Mouse (Mus musculus) cerebellum, postnatal 36 days (tissue): Measurements from ENCODE around the gene Tpst1.
"Not testable (repeated sequence)": the region's sequence is repeated elsewhere in the genome, so short reads cannot be mapped to it uniquely, and the experiment has no call there.

Source experiments
- DNase-seq, 2 experiments: peaks; one replicate each; pipeline ENCODE4 v3.0.0; 2021 to 2022; ENCODE audit warnings: mixed read lengths in 2 of 2

Tpst1 gene

GRCm38 (mm10) chr5:130073026-130073425, at the start of gene Tpst1:
Gene Tpst1, plus strand, starts transcription at chr5:130073326.
- DNase-seq, result no peak

GRCm38 (mm10) chr5:130023767-130024539, 49.2 kb upstream of the Tpst1 start:
- peak; percentile 66 to 78 for DNase-seq

- no peak for DNase-seq
Observed at GRCm38 (mm10) chr5:130027134-130027533, 46.0 kb upstream of the Tpst1 start.

GRCm38 (mm10) chr5:130027696-130028095, 45.4 kb upstream of the Tpst1 start:
- no peak for DNase-seq

- peak; percentile 94 to 95 for DNase-seq
Observed at GRCm38 (mm10) chr5:130029142-130029897, 43.8 kb upstream of the Tpst1 start, which contains the start of the genes Asl and Crcp. Gene Asl, minus strand, starts transcription at chr5:130029247. Gene Crcp, plus strand, starts transcription at chr5:130029290.

- DNase-seq, result no peak
Observed at GRCm38 (mm10) chr5:130031410-130032390, 41.4 kb upstream of the Tpst1 start.

- no peak for DNase-seq
Observed at GRCm38 (mm10) chr5:130033869-130034268, 39.3 kb upstream of the Tpst1 start.

- not testable (repeated sequence) for DNase-seq
Observed at GRCm38 (mm10) chr5:130036300-130036699, 36.8 kb upstream of the Tpst1 start.

GRCm38 (mm10) chr5:130037752-130038455, 35.2 kb upstream of the Tpst1 start:
- peak; percentile 61 to 65 for DNase-seq

- DNase-seq, result no peak
Observed at GRCm38 (mm10) chr5:130040797-130041196, 32.3 kb upstream of the Tpst1 start.

GRCm38 (mm10) chr5:130041262-130041661, 31.9 kb upstream of the Tpst1 start:
- no peak for DNase-seq

- peak in 1 of 2 experiments; percentile 25 for DNase-seq
Observed at GRCm38 (mm10) chr5:130043741-130044140, 29.4 kb upstream of the Tpst1 start.

- peak; percentile 76 to 79 for DNase-seq
Observed at GRCm38 (mm10) chr5:130044201-130044695, 28.9 kb upstream of the Tpst1 start.

GRCm38 (mm10) chr5:130046100-130046499, 27.0 kb upstream of the Tpst1 start:
- DNase-seq, result no peak

- no peak for DNase-seq
Observed at GRCm38 (mm10) chr5:130046589-130046988, 26.5 kb upstream of the Tpst1 start.

GRCm38 (mm10) chr5:130047013-130047412, 26.1 kb upstream of the Tpst1 start:
- DNase-seq, result no peak

GRCm38 (mm10) chr5:130048786-130049520, 24.2 kb upstream of the Tpst1 start:
- DNase-seq, result no peak

GRCm38 (mm10) chr5:130050416-130050815, 22.7 kb upstream of the Tpst1 start:
- DNase-seq, result peak; percentile 80 to 85

GRCm38 (mm10) chr5:130051073-130051860, 21.9 kb upstream of the Tpst1 start:
- peak in 1 of 2 experiments; percentile 33 for DNase-seq

- no peak for DNase-seq
Observed at GRCm38 (mm10) chr5:130052510-130052909, 20.6 kb upstream of the Tpst1 start.
